Mouse (Mus musculus) cerebellum, postnatal 4 days (tissue): ENCODE measurements around the gene Smyd2.

Experiments used
- DNase-seq, 2 experiments: peaks; one replicate each; pipeline ENCODE4 v3.0.0; 2022; ENCODE audit warnings: low spot score in 2 of 2, mixed read lengths in 1 of 2

The Smyd2 gene

DNA sequence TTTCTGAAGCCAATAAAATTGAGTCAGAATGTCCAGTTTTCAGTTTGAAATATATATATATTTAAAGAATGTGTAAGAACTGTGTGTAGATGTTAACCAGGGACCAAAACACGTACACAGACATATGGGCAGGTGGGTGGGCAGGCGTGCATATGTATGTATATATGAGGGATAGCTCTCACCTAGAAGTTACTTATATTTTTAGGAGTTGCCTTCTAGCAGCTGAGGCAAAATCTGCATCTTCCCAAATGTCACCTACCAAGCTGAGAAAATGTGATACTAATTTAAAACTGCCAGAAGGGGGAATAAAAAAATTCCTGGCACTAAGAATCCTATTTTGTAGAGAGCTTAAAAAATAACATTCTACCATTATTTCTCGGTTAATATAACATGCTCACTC is 2.4 kb downstream of the Smyd2 start:
- no peak for DNase-seq

DNA sequence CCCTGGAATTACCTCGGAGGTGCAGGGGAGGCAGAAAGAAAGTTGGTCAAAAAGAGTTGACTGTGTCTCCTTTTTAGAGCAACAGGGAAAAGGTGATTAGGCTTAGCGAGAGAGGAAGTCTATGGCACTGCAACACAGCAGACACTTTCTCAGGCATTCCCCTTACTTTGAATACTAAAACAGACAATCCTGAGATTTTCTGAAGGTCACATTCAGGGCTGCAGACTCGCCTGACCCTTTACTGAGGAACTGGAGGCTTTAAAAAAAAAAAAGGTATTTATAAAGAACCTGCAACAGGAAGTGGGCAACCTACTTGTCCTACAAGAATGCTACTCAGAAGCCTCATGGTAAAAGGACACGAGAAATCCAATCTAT is 5.0 kb downstream of the Smyd2 start:
- no peak for DNase-seq

DNA sequence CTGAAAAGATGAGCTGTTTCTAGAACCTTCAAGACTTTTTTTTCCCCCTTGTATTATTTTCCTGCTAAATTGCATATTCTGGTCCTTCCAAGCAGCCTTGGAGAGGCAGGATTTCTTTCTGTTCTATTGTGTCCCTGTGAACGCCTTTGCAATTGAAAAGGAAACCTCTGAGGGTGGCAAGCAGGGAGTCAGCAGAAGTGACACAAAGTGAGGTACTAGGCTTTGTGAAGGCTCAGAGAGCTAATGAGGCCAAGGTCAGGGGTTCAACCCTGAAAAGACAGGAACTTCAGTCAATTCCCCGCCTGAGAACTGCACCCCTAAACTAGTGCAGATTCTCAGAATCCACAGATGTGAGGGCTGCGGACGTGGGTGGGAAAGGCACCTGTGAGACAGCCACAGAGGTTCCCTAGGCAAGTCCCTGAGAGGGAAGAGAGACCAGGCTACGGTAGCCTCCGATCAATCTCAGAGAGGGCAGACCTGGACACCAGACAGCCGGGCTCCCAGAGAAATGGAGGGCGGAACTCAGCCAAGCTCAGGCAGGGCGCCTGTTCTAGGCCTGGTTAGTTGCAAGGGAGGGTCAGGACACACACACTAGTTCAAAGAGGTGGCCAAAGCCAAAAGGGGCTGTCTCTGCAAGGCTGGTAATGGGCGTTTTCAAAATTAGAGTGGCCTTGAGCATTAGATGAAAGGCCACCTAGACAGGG is 5.6 kb downstream of the Smyd2 start:
- DNase-seq = no peak

DNA sequence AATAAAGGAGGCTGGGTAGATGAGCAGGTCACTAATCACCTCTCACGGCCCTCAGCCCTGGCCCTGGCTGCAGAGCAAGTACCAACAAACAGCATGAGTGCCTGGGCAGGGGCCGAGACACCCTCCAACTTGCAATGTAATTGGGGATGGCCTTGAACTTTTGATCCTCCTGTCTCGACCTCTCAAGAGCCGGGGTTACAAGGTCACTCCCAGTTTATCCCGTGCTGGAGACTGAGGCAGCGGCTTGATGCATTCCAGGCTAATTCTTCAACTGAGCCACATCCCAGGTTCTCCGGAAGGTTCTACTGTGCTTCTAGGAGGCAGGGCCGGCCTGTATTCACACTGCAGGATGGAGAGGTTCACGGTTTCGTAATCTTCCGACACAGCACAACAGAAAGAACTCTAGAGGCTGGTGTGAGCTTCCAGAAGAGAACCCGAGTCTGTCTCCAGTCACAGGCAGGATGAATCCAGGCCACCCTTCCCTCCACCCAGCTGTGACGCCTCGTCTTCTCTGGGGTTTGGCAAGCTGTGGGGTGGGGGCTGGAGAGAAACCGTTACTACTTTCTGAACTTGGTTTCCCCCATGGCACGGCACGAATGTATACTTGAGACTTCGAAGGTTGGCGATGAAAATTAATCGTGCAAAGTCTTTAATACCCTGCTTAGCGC is 8.9 kb downstream of the Smyd2 start:
- no peak for DNase-seq

DNA sequence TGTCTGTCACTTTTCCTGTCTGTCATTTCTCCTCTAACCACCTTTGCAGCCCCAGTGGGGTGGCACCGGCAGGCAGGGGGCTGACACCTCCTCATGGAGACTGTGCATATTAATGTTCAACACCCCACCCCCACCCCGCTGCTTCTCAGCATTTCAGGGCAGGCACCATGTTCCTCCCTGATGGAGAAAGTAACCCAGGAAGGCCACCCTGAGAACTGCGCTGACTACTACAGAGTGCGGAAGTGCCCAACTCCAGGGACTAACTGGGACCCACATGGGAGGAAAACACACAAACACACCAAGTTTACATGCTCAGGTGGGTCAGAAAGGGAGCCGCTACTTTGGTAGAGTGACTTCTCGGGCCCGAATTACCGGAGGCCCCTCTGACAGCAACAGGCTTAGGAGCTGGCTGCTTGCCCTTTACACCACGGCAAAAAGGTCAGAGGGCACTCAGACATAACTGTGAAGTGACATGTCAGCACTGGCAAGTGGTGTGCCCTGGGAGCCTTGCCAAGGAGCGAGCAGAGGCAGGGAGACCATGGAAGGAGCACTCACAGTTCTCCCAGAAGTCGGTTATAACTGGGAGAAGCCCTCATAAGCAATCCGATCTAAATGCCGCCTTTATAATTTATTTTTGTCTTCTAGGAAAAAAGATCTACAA is 11.3 kb downstream of the Smyd2 start:
- no peak for DNase-seq

DNA sequence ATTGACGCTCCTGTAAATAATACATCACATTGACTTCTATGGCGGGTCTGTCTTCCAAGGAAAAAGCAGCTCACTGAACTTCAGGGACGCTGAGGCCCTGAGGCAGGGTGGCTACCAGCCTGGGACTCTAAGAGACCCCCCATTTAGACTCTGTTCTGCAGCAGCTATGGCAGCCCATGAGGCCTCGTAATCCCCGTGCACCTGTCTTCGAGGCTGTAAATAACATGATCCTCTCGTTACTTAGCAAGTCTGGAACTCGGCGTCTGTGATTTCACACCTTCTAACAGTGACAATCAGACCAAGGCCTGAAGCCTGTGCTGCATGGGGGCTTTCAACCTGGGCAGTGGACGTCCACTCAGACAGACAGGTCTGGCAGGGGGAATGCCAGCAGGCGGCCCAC is 19.0 kb downstream of the Smyd2 start:
- no peak for DNase-seq

DNA sequence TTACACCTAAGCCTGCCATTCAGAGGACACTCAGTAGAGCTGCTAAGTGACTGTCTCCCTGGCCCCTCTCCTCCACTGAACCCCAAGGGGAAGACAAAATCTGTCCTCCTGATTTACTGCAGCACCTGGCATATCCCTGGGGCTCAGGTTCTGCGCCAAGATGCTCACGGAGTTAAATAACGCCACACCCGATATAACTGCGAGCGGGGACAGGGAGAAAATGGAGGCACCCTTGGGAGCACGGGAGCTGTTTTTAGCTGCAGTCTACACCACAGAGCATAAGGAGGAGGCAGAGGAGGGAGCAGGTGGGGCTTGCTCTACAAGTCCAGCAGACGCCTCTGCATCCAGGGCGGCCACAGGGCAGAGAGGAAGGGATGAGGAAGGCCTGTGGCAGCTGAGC is 19.8 kb downstream of the Smyd2 start:
- DNase-seq = no peak

DNA sequence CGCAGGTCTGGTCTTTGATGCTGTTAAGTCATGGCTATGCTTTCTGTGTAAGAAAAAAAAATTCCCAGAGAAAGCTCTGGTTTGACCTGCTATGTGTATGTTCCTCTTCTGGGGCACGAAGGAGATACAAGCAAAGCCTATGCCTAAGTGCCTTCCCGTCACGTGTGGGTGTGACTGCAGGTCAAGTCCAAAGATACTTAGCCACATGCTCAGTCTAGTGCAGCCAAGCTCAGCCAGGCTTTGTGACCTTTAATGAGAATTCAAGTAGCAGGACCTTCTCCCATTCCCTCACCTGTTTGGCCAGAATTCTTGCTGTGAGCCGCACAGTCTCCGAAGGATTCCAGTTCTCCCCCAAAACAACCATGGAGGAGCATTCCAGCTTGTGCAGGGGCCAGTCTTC is 22.6 kb downstream of the Smyd2 start:
- DNase-seq = no peak

DNA sequence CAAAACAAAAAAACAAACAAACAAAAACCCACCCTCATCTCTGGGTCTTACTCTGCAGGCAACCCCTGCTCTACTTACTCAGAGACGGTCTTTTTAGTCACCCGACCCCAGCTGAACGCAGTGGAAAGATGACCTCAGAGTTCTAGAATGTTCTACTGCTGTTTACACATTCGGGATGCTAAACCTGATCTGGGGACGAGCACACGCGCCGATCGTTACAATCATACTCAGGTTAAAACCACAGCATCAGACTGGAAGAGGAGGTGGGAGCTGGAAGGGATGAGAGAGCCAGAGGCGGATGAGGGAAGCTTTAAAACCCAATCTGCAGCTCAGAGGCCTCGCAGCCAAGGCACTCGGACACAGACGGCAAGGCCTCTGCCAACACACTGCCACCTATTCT is 23.5 kb downstream of the Smyd2 start:
- no peak for DNase-seq

DNA sequence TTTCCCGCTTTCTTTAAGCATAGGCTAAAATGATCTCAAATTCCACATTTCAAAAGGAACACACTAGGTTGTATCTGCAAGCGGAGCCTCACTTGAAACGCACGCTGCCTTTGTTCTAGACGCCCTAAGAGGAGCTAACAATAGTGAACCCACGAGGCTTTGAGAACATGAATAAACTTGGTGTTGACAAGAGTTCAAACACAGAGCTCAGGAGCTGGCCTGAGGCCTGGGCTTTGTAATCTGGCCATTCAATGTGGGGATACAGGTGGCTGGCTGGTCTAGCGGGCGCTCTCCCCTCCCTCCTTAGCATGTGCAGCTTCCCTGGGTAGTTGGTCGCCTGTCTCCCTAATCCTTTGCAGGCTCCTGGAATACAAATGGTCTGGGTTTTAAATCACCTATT is 24.3 kb downstream of the Smyd2 start:
- no peak for DNase-seq

DNA sequence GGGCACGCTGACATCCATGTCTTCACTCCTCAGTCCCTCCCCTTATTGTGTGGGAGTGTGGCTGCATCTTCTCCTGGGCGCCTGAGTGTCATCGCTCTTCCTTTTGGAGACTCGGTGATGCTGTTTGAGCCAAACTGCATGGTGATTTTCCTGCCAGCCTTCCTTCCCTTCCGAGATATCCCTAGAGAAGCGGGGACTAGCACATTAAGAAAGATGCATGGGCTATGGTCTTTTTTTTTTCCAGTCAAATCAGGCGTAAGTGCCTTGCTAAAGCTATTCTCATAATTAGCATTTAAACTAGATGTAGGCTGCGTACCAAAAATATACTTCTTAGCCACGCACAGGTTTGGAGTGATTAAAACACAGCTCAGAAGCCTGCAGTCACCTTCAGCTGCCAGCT is 28.0 kb downstream of the Smyd2 start:
- DNase-seq = no peak

DNA sequence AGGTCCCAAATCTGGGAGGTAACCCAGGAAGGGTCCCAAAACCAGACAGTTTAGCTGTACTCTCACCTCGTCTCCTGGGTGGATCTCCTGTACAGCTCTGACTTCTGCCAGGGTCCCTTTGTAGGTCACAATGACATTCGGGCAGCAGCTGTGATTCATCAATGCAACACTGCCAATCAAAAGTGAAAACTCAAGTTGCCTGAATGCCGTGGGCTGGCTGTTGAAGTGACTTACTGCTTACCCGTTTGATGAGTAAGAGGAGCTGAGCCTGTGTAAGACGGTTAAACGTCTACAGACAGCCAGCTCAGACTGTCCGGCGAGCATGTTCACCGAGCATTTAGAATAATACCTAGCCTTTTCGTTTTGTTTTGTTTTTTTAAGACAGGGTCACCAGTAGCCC is 33.4 kb downstream of the Smyd2 start:
- no peak for DNase-seq

DNA sequence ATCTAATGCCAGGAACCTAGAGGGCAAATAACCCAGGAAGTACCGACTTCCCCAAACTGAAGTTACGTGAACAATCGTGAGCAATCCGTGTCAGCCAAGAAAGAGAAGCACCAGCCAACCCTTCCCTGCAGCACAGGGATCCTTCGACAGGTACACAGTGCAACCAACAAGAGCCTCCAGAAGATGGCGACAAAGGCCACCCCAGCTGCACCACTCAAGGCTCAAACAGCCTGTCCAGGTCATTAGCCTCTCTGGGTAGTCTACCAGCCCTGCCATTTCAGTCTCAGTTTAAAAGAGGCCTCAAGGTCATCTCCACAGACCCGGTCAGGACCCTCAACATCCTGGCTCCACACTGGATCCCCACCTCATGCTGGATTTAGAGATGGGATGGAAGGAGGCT is 34.6 kb downstream of the Smyd2 start:
- peak in 1 of 2 experiments; percentile 64 for DNase-seq

DNA sequence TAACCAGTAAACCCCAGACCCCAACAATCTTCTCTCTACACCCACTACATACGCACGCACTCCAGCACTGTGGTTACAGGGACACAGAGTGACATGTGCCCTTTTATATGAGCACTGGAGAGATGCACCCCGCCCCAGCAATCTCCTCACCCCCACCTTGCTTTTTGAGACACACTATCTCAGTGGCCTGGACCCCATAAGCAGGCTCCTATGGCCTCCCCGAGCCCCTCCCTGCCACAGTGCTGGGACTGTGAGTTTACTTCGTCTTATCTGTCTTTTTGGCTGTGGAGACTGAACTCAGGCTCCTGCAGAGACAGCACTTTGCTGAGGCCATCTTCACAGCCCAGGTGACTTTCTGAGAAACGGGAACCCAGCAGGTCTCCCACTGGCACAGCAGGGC is 36.2 kb downstream of the Smyd2 start:
- DNase-seq = no peak

DNA sequence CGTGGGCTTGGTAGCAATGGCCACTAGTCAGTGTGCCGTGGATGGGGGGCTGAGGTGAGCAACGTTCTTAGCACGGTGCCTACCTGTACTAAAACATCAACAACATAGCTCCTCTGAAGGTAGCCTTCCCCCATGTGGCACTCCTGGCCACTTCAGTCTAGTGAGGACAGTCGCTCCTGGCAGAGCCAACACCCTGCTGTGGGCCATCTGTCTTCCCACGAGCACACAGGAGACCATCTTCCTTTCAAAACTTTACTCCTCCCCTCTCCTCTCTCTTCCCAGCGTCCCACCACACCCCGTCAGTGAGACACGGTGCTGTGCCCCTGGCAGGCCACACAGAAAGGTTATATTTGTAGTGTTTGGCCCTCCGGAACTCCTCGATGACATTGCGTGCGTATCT is 37.2 kb downstream of the Smyd2 start:
- peak in 1 of 2 experiments; percentile 37 for DNase-seq

DNA sequence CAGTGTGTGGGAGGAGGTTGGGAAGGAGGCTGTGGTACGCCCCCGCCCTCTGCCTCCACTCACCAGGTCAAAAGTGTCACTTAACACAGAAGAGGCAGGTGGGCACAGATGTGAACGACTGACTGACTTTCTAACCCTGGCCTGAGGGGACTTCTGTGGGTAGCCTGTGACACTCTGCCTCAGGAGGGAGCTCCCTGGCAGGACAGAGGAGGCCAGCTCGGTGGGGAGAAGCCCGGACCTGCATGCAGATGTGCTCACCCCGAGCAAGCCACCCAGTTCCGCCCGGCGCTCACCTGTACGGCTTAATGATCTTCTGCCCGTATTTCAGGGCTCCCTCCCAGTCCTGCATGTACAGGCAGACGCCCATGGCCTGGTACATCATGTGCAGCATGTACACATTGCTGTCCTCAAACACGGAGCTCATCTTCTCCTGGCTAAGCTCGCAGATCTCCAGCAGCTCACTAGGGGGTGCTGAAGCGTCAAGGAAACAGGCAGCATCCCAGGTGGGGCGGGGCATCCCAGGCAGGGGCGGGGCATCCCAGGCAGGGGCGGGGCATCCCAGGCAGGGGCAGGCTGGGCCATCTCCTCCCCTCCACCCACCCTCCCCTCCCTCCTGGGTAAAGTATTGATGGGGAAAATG is 38.5 kb downstream of the Smyd2 start:
- peak; percentile 49 to 64 for DNase-seq

DNA sequence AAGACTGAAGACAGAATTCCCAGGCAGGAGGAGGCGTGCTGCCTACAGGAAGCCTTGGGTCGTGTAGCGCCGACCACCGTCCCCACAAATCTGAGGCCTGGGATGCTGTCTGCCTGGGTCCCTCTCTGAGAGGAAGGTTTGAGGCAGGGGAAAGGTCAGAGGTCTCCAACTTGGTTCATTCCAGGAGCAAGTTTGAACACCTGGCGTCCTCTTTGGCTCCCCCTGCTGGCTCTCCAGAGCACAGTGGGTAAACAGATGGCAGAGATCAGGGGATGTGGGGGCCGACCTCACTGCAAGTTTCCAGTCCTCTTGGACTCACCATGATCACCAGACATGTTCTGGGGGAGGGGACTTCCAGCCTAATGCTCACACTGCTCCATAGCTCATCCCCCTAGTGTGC is 39.3 kb downstream of the Smyd2 start:
- peak; percentile 41 to 59 for DNase-seq

DNA sequence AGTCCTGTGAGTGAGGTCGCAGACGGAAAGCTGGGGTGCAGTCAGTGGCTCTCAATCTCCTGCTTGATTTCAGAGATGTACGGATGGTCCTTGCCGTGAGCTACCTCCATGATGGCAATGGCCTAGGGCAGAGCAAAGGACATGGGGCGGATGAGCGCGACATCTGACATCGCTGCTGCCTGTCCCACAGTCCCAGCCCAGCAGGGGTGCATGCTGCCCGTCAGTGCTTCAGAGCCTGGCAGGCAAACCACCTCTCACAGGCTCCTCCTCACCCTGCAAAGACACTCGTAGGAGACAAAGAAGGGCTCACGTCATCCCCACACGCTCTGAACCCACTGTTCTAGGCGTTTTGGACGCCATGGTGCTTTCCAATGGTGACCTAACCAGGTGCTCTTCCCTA is 41.4 kb downstream of the Smyd2 start:
- no peak for DNase-seq

DNA sequence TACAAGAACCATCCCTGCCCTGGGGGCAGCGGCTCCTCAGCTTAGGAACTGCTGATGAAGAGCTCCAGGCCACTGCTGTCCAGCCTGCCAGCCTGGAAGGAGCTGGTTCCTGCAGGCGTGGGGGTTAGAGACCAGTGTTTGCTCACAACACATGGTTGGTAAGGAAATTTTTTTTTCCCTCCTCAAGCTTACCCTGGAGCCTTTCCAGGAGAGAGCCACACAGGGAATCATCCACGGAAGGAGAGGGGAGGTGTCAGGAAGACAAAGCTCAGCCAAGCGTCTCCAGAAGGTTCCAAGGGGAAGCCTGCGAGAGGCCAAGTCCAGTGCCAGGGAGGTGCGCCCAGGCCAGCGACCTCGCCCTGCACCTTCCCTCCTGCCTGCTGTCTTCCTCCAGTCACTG is 42.2 kb downstream of the Smyd2 start:
- DNase-seq = no peak

DNA sequence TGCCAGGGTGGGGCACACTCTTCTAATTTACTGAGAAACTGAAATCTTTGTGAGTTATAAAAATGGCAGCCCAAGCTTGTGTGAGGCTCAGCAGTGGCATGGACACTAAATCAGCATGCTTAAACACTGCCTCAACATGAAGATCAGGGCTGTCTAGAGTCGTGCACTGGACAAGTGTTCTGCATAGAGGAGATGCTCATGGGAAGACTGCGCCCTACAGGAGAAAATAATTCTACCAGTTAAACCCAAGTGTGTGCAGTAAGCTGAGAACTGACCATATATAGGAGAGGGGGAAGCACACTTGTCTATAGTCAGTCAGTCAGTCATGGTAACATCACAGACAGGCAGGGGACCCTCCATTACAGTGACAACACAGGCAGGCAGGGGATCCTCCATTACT is 43.0 kb downstream of the Smyd2 start:
- no peak for DNase-seq

DNA sequence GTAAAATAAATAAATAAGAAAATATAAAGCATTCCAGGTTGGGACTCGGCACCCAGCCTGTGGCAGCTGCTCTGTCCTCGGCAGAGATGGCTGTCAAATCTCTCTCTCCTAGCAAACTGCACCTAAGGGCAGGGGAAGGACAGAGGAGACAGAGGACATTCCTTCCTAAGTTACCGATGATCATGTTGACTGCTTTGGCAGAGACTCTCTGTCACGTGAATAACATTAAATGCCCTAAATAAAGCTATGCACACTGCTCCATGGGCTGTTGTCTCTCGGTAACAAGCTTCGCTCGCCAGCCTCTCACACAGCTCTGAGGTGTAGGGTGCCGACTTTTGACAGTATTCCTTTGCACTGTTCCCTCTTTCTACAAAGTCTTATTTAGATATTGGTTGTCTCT is 46.0 kb downstream of the Smyd2 start:
- no peak for DNase-seq

DNA sequence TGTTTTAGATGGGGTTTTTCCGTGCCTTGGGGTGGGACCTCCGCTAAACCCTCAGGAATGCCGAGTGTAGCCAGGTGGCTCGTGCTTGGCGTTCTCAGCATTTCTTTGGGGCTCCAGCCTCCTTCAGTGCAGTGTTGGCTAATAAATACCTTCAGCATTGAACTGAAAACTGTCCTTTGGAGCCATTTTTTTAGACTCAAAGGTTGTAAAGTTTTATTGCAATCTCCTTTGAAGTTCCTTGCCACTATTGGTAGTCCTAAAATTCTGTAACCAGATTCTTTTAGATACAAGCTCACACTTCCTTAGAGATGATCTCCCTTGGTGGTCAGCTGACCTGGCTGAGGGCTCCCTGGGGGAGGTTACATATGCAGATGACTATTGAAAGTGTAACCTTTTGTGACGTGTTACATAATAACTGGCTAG is 46.7 kb downstream of the Smyd2 start:
- no peak for DNase-seq

DNA sequence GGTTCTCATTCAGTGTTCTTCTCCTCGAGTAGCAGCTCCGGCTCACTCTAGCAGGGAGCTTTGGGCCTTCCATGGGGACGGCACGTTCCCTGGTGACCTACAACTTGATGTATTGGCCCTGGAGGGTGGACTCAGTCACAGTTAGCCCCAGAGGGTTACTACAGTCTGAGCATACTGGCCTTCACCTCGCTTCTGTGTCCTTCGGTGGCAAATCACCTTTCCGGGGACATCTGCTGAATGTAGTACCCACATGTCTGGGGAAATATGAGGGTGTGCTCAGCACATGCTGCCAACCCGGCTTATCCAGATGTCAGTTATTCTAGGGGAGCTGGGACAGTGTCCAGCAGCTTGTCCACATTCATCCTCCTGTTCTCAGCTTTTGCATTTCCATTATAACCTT is 48.6 kb downstream of the Smyd2 start:
- no peak for DNase-seq
